Mouse (Mus musculus) intestine, postnatal 0 days (tissue): ENCODE measurements around the gene Ccnb2. TPM values are rescaled to one million over a fixed set of nuclear protein-coding genes. Genes with fewer than 3 reads are reported as not detected.
A peak's percentile ranks its signal among the peaks of the same experiment; 100 is the strongest.

Source experiments
- ATAC-seq: fragments of 200-750 bp; cut with Nextera tagmentation; 2 replicates; pipeline ENCODE4 v1.8.0; 2017; ENCODE audit warnings: mild to moderate bottlenecking, moderate TSS enrichment, moderate library complexity
- H3K27ac ChIP-seq: fragments of 300-500 bp; sonication (generic); 2 replicates; pipeline ENCODE4 v1.5.1; 2014; ENCODE audit warnings: mild to moderate bottlenecking, low read depth, low read length, moderate library complexity
- H3K27me3 ChIP-seq: fragments of 300-500 bp; sonication (generic); replicated peaks from 2 replicates; pipeline ENCODE4 v1.6.1; 2014; ENCODE audit warnings: low read length, mixed read lengths; ENCODE audit not compliant: control insufficient read depth, insufficient read depth
- H3K36me3 ChIP-seq: fragments of 300-500 bp; sonication (generic); 2 replicates; pipeline ENCODE4 v1.6.1; 2014; ENCODE audit warnings: mild to moderate bottlenecking, moderate library complexity; ENCODE audit not compliant: control insufficient read depth, insufficient read depth
- H3K4me1 ChIP-seq: fragments of 300-500 bp; sonication (generic); replicated peaks from 2 replicates; pipeline ENCODE4 v1.6.1; 2014; ENCODE audit warnings: antibody characterized with exemption, low read length, mixed read lengths; ENCODE audit not compliant: control insufficient read depth, insufficient read depth
- H3K4me2 ChIP-seq: fragments of 300-500 bp; sonication (generic); replicated peaks from 2 replicates; pipeline ENCODE4 v1.6.1; 2014; ENCODE audit warnings: low read depth, mild to moderate bottlenecking, moderate library complexity
- H3K4me3 ChIP-seq: fragments of 300-500 bp; sonication (generic); 2 replicates; pipeline ENCODE4 v1.5.1; 2014; ENCODE audit warnings: low read depth, low read length
- H3K9ac ChIP-seq: fragments of 300-500 bp; sonication (generic); 2 replicates; pipeline ENCODE4 v1.6.1; 2014; ENCODE audit warnings: mild to moderate bottlenecking, low read depth, low read length
- H3K9me3 ChIP-seq: fragments of 300-500 bp; sonication (generic); 2 replicates; pipeline ENCODE4 v1.6.1; 2016; ENCODE audit warnings: mixed run types; ENCODE audit not compliant: control insufficient read depth
- CTCF ChIP-seq: sonication (generic); IDR thresholded peaks from 2 replicates; pipeline ENCODE4 v1.5.1; 2016; ENCODE audit warnings: low read depth, mild to moderate bottlenecking, control low read depth, antibody characterized with exemption, moderate library complexity
- WGBS: fragments of 180-500 bp; shearing (Covaris S2); extraction: QIAGEN DNeasy Blood & Tissue Kit; methylation state at CpG from one replicate; pipeline ENCODE4 v1.1.7; 2014; 5-methylcytosine and 5-hydroxymethylcytosine counted together
- polyA plus RNA-seq: library from polyadenylated mRNA; unstranded; fragments of >200 nt; fragmentation: Nextera tagmentation; extraction: Ambion mirVana; gene quantifications from 2 replicates; pipeline ENCODE4 v1.2.1, GENCODE M21; 2015

Ccnb2 gene
- polyA plus RNA-seq, 1 experiment from 2014 or later: 52.7 TPM

GRCm38 (mm10) chr9:70396083-70396482 lies 25.3 kb downstream of the Ccnb2 start:
- H3K4me3 ChIP-seq: no peak overlapping the region
- no peaks in the 10 kb centered on the region for H3K27me3 ChIP-seq
- no peaks in the 10 kb centered on the region for H3K9me3 ChIP-seq
- no peak overlapping the region for H3K9ac ChIP-seq
- no peak for TF ChIP-seq CTCF
- H3K27ac ChIP-seq: no peak overlapping the region
- H3K36me3 ChIP-seq: peaks cover 60% of the 10 kb centered on the region
- no peaks in the 10 kb centered on the region for H3K4me1 ChIP-seq
- 93% methylated on average over 2 of the region's 2 CpGs for WGBS
- no peak for ATAC-seq
- H3K4me2 ChIP-seq: no peak overlapping the region

- Histone ChIP-seq H3K27ac (no peak overlapping the region), H3K9me3 (no peaks in the 10 kb centered on the region), H3K27me3 (no peaks in the 10 kb centered on the region), H3K36me3 (peaks cover 58% of the 10 kb centered on the region), H3K4me1 (no peaks in the 10 kb centered on the region), H3K9ac (no peak overlapping the region), H3K4me2 (no peak overlapping the region), H3K4me3 (no peak overlapping the region)
- WGBS: 85% methylated on average over 12 of the region's 12 CpGs
- ATAC-seq: no peak
- peak; percentile 57 for TF ChIP-seq CTCF
Observed at GRCm38 (mm10) chr9:70395617-70396016, 25.7 kb downstream of the Ccnb2 start.

- peak; percentile 70 for TF ChIP-seq CTCF
- WGBS: 12% methylated on average over 6 of the region's 6 CpGs
- Histone ChIP-seq H3K9me3 (no peaks in the 10 kb centered on the region), H3K36me3 (peaks cover 44% of the 10 kb centered on the region), H3K9ac (no peak overlapping the region), H3K27me3 (no peaks in the 10 kb centered on the region), H3K27ac (no peak overlapping the region), H3K4me2 (no peak overlapping the region), H3K4me3 (no peak overlapping the region), H3K4me1 (no peaks in the 10 kb centered on the region)
- no peak for ATAC-seq
Observed at GRCm38 (mm10) chr9:70392563-70392907, 28.8 kb downstream of the Ccnb2 start.

GRCm38 (mm10) chr9:70391660-70392562 lies 29.4 kb downstream of the Ccnb2 start:
- peaks cover 45% of the 10 kb centered on the region for H3K36me3 ChIP-seq
- no peak for TF ChIP-seq CTCF
- H3K4me3 ChIP-seq: no peak overlapping the region
- ATAC-seq: no peak
- WGBS: 72% methylated on average over 12 of the region's 12 CpGs
- H3K9ac ChIP-seq: no peak overlapping the region
- no peaks in the 10 kb centered on the region for H3K27me3 ChIP-seq
- no peak overlapping the region for H3K27ac ChIP-seq
- no peaks in the 10 kb centered on the region for H3K4me1 ChIP-seq
- H3K9me3 ChIP-seq: no peaks in the 10 kb centered on the region
- no peak overlapping the region for H3K4me2 ChIP-seq

- Histone ChIP-seq H3K9ac (no peak overlapping the region), H3K4me1 (no peaks in the 10 kb centered on the region), H3K4me3 (no peak overlapping the region), H3K27ac (no peak overlapping the region), H3K36me3 (peaks cover 46% of the 10 kb centered on the region), H3K27me3 (no peaks in the 10 kb centered on the region), H3K9me3 (no peaks in the 10 kb centered on the region), H3K4me2 (no peak overlapping the region)
- ATAC-seq: no peak
- 88% methylated on average over 5 of the region's 5 CpGs for WGBS
- no peak for TF ChIP-seq CTCF
Observed at GRCm38 (mm10) chr9:70391042-70391441, 30.3 kb downstream of the Ccnb2 start.

GRCm38 (mm10) chr9:70389548-70389947 lies 31.8 kb downstream of the Ccnb2 start:
- Histone ChIP-seq H3K36me3 (peaks cover 44% of the 10 kb centered on the region), H3K27me3 (no peaks in the 10 kb centered on the region), H3K9ac (no peak overlapping the region), H3K4me3 (no peak overlapping the region), H3K4me1 (no peaks in the 10 kb centered on the region), H3K27ac (no peak overlapping the region), H3K9me3 (no peaks in the 10 kb centered on the region), H3K4me2 (no peak overlapping the region)
- WGBS: 77% methylated on average over 3 of the region's 3 CpGs
- ATAC-seq: no peak
- TF ChIP-seq CTCF: no peak
